Mouse (Mus musculus) adrenal gland, postnatal 14 days (tissue): ENCODE data around the gene Treh. TPM values are rescaled to one million over a fixed set of nuclear protein-coding genes. Genes with fewer than 3 reads are reported as not detected.
"Not testable (repeated sequence)": the region's sequence is repeated elsewhere in the genome, so short reads cannot be mapped to it uniquely, and the experiment has no call there.

ENCODE experiments used
- DNase-seq: peaks from one replicate; pipeline ENCODE4 v3.0.0; 2021; ENCODE audit warnings: mixed read lengths
- long read RNA-seq, 2 experiments: library from polyadenylated mRNA; stranded (forward); transcript quantifications; one replicate each; pipeline ENCODE4 v2.0.0; 2021
- total RNA-seq: library from RNA; stranded (reverse); gene quantifications from 2 replicates; pipeline ENCODE4 v1.2.3, GENCODE M21; 2021

The Treh gene
- not detected in 2 replicates for total RNA-seq
- long read RNA-seq, experiment 1: 0 reads
- long read RNA-seq, experiment 2: 0 reads

- no peak for DNase-seq
These were observed at the start of gene Treh for GRCm38 (mm10) chr9:44673005-44673404. Gene Treh (plus strand): TSS chr9:44673233.

GRCm38 (mm10) chr9:44624390-44624789 is 48.6 kb upstream of the Treh start:
- no peak for DNase-seq

- no peak for DNase-seq
These were observed 46.8 kb upstream of the Treh start for GRCm38 (mm10) chr9:44626268-44626667.

- peak; percentile 53 for DNase-seq
These were observed 35.4 kb upstream of the Treh start for GRCm38 (mm10) chr9:44637551-44638169.

DNA sequence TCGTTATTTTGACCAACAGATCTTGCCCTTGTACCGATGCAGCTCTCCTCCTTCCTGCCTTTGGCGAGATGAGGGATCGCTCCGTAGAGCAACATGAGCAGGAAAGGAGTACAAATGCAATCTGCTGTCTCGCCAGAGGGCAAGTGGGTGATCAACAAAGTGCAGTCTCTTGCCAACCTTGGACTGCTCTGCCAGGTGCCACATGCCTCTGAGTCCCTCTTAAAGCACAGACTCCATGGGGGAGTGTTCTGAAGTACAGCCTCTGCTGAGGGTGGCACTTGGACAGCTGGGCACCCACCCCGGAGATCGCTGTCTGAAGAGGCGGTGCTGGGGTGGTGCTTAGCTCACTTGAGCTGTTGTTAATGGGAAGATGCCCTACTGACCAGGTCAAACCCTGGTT is 34.3 kb upstream of the Treh start:
- DNase-seq: peak; percentile 39

DNA sequence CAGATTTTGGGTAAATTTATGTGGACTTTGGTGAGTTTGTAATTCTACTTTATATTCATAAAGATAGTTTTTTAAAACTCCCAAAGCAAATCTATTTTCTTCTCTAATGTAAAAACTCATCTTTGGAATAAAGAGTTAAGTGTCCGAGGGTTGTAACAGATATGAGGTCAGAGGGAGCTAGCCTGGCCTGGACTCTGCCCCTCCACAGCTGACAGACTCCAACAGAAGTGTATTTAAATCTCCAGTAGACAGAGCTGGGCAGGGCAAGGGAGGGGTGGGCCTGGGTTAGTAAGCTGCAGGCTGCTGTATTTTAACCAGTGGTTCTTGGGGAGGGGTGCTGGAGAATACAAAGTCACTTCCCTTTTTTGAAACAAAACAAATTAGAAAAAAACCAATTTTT is 33.0 kb upstream of the Treh start:
- not testable (repeated sequence) for DNase-seq

GRCm38 (mm10) chr9:44640646-44641357 is 32.2 kb upstream of the Treh start:
- DNase-seq: no peak

DNA sequence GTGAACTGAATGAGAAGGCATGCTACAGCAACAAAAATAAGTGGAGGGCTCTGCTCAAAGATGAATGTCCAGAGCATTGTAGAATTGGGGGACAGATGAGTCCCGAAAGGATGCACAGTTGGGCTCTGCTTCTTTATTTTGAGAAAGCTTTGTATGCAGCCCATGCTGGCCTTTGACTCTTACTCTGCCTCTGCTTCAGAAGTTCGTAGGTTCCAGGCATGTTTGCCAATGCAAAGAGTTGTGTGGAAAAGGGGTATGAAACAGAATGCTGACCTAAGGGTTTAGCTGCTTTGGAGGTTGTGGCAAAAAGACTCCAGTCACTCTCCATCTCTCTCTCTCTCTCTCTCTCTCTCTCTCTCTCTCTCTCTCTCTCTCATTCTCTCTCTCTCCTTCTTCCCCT is 31.4 kb upstream of the Treh start:
- no peak for DNase-seq

- no peak for DNase-seq
These were observed 29.9 kb upstream of the Treh start for GRCm38 (mm10) chr9:44643103-44643502.

DNA sequence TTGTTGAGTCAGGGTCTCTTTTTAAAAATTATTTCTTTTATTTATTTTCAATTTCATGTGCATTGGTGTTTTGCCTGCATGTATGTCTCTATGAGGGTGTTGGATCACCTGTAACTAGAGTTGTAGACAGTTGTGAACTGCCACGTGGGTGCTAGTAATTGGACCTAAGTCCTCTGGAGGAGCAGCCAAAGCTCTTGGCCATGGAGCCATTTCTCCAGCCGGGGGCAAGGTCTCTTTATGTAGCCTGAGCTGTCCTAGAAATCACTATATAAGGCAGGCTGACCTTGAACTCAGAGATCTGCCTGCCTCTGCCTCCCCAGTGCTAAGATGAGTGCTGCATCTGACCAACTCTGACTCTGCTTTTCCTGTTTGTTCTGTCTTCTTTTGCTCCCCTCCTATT is 28.8 kb upstream of the Treh start:
- no peak for DNase-seq

- peak; percentile 72 for DNase-seq
These were observed 27.6 kb upstream of the Treh start for GRCm38 (mm10) chr9:44645481-44645880.

GRCm38 (mm10) chr9:44645924-44646323 is 27.1 kb upstream of the Treh start:
- peak; percentile 43 for DNase-seq

GRCm38 (mm10) chr9:44646366-44646765 is 26.7 kb upstream of the Treh start:
- no peak for DNase-seq

DNA sequence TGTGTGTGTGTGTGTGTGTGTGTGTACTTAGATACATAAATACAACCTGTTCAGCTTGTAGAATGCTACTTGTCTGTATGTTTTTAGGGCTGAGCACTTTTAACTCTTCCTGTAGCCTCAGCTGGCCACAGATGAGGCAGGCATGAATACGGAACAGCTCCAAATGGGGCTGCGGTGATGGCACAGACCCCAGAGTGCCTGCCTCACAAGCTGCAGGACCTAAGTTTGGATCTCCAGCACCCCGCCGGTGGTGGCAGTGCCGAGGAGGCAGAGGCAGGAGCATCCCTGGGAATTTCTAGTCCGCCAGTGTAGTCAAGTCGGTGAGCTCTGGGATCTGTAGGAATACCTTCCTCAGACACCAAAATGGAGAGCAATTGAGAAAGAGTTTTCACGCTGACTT is 26.0 kb upstream of the Treh start:
- DNase-seq: no peak

- no peak for DNase-seq
These were observed 25.4 kb upstream of the Treh start for GRCm38 (mm10) chr9:44647656-44648055.

- no peak for DNase-seq
These were observed 24.2 kb upstream of the Treh start for GRCm38 (mm10) chr9:44648881-44649281.

DNA sequence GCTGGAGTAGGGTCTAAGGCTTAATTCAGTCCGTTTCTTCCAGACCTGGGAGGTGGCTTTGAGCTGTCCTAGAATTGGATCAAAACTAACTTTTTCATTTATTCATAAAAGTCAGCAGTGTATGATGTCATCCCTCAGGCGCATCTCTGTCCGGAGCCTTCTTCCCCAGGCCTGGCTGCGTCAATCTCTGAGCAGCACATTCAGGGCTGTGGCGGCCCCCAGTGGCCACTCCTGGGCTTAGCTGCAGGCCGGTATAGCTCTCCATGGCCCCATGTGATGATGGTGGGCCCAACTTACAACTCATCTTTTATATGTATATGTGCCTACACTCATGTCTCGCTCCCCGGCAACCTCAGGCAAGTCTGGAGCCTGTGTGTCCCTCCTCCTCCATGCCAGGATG is 21.0 kb upstream of the Treh start:
- DNase-seq: peak; percentile 89

DNA sequence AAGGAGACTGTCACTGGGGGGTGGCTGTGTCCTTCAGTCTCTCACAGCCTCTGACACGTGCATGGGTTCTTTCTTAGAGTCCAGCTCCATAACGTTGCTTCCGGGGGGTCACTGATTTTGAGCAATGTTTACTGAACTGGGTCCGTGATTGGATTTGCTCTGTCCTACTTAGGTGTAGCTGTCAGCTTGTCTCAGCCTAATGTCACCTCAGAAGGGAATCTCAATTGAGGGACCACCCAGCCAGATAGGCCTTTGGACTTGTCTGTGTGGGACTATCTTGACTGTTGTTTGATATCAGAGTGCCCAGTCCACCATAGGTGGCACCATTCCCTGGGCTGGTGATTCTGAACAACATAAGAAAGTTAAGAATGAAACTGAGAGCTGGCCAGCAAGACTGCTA is 19.1 kb upstream of the Treh start:
- no peak for DNase-seq

DNA sequence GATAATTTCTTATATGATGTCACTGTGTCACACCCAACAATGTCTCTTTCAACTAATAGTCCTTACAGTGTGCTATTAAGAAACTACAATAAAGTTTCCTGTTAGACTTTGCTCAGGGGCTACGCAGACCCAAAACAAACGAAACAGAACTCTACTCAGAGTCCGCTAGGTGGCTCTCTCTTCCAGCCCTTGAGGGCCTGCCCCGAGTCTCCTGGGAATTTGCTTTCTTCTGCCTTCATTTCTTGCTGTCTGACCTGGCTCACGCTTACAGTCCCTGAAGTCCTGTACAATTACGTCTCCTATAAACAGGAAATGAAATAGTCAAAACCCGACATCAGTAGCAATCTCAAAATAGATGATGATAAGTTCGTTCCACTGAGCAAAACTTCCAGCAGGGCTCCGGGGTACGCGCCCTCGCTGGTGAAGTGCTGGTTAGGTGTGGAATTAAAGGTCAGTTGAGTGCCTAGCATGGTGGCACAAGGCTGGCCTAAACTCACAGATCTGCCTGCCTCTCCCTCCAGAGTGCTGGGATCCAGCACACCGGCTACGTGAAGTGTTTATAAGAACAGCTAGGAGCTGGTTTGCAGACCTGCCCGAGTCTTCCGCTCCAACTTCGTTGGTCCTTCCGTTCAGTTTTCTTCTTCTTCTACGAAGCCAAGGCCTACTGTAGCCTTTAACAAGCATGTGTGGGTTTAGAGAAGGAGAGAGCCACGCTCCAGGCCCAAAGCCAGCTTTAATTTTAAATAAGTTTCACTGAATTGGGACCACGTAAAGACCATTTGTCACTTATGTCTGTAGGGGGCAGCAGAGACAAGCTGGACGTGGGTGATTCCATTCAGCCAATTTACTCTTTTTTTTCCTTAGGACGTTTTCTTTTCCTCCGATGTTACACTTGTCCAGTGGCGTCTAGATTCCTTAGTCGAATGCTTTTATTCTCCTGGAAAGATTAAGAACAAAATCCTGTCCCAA is 17.7 kb upstream of the Treh start:
- DNase-seq: peak; percentile 81

GRCm38 (mm10) chr9:44663706-44664105 is 9.3 kb upstream of the Treh start:
- no peak for DNase-seq

GRCm38 (mm10) chr9:44671416-44671815 is 1.6 kb upstream of the Treh start:
- no peak for DNase-seq

DNA sequence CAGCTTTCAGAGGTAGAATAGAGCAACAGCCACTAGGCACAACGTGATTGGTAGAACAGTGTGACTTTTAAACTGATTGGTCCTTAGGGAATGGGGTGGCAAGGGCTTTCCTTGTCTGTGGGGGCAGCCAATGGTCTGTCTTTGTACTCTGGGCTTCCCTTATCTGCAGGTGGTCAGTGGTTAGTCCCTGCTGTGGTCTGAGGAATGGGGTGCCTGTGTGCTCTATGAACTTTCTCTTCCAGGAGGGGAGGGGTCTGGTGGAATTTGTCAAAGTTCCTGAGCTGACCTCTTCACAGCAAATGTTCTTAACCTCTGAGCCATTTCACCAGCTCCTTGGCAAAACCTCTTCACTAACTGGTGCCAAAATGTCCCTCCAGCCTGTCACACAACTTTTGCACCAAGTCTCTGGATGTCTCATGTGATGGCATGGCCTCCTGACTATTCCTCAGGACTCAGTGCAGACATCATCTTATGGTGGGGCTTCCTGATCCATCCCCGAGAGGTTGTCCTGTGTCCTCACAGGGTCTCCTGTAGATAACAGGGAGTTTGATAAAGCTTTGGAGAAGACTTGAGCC is 655 bp upstream of the Treh start:
- DNase-seq: no peak
